Mouse (Mus musculus): Measurements from ENCODE around the gene Acin1.

Gene Acin1

GRCm38 (mm10) chr14:54646455-54646854 lies 40.3 kb downstream of the Acin1 start:
- in situ Hi-C loops (cut with MboI; ENCODE audit: low sequenced_read_pairs): loop anchor here (25.0 kb wide), 2 partner anchors 409 to 584 kb away; no protein-coding TSS in a partner anchor

- in situ Hi-C loops (cut with MboI; ENCODE audit: low sequenced_read_pairs): loop anchor here (5.0 to 25.0 kb wide), 3 partner anchors 77 to 582 kb away; no protein-coding TSS in a partner anchor
Measured at GRCm38 (mm10) chr14:54644294-54644693, 42.4 kb downstream of the Acin1 start.

- in situ Hi-C loops (cut with MboI; ENCODE audit: low sequenced_read_pairs): loop anchor here (5.0 to 25.0 kb wide), 3 partner anchors 76 to 581 kb away; no protein-coding TSS in a partner anchor
Measured at GRCm38 (mm10) chr14:54643011-54643410, 43.7 kb downstream of the Acin1 start.

GRCm38 (mm10) chr14:54642224-54642944 lies 44.3 kb downstream of the Acin1 start:
- in situ Hi-C loops (cut with MboI; ENCODE audit: low sequenced_read_pairs): loop anchor here (5.0 to 25.0 kb wide), 3 partner anchors 75 to 580 kb away; no protein-coding TSS in a partner anchor

GRCm38 (mm10) chr14:54641305-54641969 lies 45.3 kb downstream of the Acin1 start, which contains the start of gene Cdh24:
Gene Cdh24 (minus strand): TSS chr14:54641364.
- in situ Hi-C loops (cut with MboI; ENCODE audit: low sequenced_read_pairs): loop anchor here (5.0 to 25.0 kb wide), 3 partner anchors 74 to 579 kb away; no protein-coding TSS in a partner anchor

- in situ Hi-C loops (cut with MboI; ENCODE audit: low sequenced_read_pairs): loop anchor here (5.0 to 25.0 kb wide), 3 partner anchors 74 to 579 kb away; no protein-coding TSS in a partner anchor
Measured at GRCm38 (mm10) chr14:54640946-54641304, 45.8 kb downstream of the Acin1 start, which contains the start of gene Gm17606. Gene Gm17606 (plus strand): TSS chr14:54640952.

- in situ Hi-C loops (cut with MboI; ENCODE audit: low sequenced_read_pairs): loop anchor here (5.0 to 25.0 kb wide), 3 partner anchors 73 to 578 kb away; no protein-coding TSS in a partner anchor
Measured at GRCm38 (mm10) chr14:54640121-54640520, 46.6 kb downstream of the Acin1 start.

GRCm38 (mm10) chr14:54638210-54638609 lies 48.5 kb downstream of the Acin1 start:
- in situ Hi-C loops (cut with MboI; ENCODE audit: low sequenced_read_pairs): loop anchor here (25.0 kb wide), 2 partner anchors 401 to 576 kb away; no protein-coding TSS in a partner anchor

GRCm38 (mm10) chr14:54636954-54637353 lies 49.8 kb downstream of the Acin1 start:
- in situ Hi-C loops (cut with MboI; ENCODE audit: low sequenced_read_pairs): loop anchor here (25.0 kb wide), 2 partner anchors 400 to 575 kb away; no protein-coding TSS in a partner anchor

GRCm38 (mm10) chr14:54634182-54634581 lies 52.5 kb downstream of the Acin1 start:
- in situ Hi-C loops (cut with MboI; ENCODE audit: low sequenced_read_pairs): loop anchor here (25.0 kb wide), 2 partner anchors 397 to 572 kb away; no protein-coding TSS in a partner anchor

GRCm38 (mm10) chr14:54632252-54632651 lies 54.5 kb downstream of the Acin1 start:
- in situ Hi-C loops (cut with MboI; ENCODE audit: low sequenced_read_pairs): loop anchor here (25.0 kb wide), 2 partner anchors 395 to 570 kb away; no protein-coding TSS in a partner anchor

- in situ Hi-C loops (cut with MboI; ENCODE audit: low sequenced_read_pairs): loop anchor here (25.0 kb wide), 2 partner anchors 394 to 569 kb away; no protein-coding TSS in a partner anchor
Measured at GRCm38 (mm10) chr14:54631240-54631599, 55.5 kb downstream of the Acin1 start.

- in situ Hi-C loops (cut with MboI; ENCODE audit: low sequenced_read_pairs): loop anchor here (25.0 kb wide), 2 partner anchors 393 to 568 kb away; no protein-coding TSS in a partner anchor
Measured at GRCm38 (mm10) chr14:54630583-54631239, 56.0 kb downstream of the Acin1 start.

- in situ Hi-C loops (cut with MboI; ENCODE audit: low sequenced_read_pairs): loop anchor here (25.0 kb wide), 2 partner anchors 392 to 567 kb away; no protein-coding TSS in a partner anchor
Measured at GRCm38 (mm10) chr14:54629797-54630196, 56.9 kb downstream of the Acin1 start.

- in situ Hi-C loops (cut with MboI; ENCODE audit: low sequenced_read_pairs): loop anchor here (25.0 kb wide), 2 partner anchors 391 to 566 kb away; no protein-coding TSS in a partner anchor
Measured at GRCm38 (mm10) chr14:54628103-54628502, 58.6 kb downstream of the Acin1 start.

GRCm38 (mm10) chr14:54624976-54625375 lies 61.8 kb downstream of the Acin1 start:
- in situ Hi-C loops (cut with MboI; ENCODE audit: low sequenced_read_pairs): loop anchor here (25.0 kb wide), 2 partner anchors 388 to 563 kb away; no protein-coding TSS in a partner anchor

- in situ Hi-C loops (cut with MboI; ENCODE audit: low sequenced_read_pairs): no loop called here
Measured at GRCm38 (mm10) chr14:54623334-54623733, 63.4 kb downstream of the Acin1 start.

GRCm38 (mm10) chr14:54621133-54621532 lies 65.6 kb downstream of the Acin1 start, which contains the start of gene Psmb11:
Gene Psmb11 (plus strand): TSS chr14:54621433.
- in situ Hi-C loops (cut with MboI; ENCODE audit: low sequenced_read_pairs): no loop called here

GRCm38 (mm10) chr14:54617897-54618365 lies 68.8 kb downstream of the Acin1 start, which contains the start of gene Psmb5:
Gene Psmb5 (minus strand): TSS chr14:54618022.
- in situ Hi-C loops (cut with MboI; ENCODE audit: low sequenced_read_pairs): no loop called here
